Mouse (Mus musculus) retina, postnatal 7 days (tissue): ENCODE measurements around the gene Sipa1l1.

Source experiments
- DNase-seq: peaks from one replicate; pipeline ENCODE4 v3.0.0-alpha.2; 2012; ENCODE audit warnings: low read depth, low spot score

Gene Sipa1l1

GRCm38 (mm10) chr12:82334550-82334949 is 165.4 kb downstream of the Sipa1l1 start:
- DNase-seq = no peak

GRCm38 (mm10) chr12:82335095-82335494 is 166.0 kb downstream of the Sipa1l1 start:
- no peak for DNase-seq

- DNase-seq = no peak
Observed at GRCm38 (mm10) chr12:82338550-82338949, 169.4 kb downstream of the Sipa1l1 start.

- DNase-seq = no peak
Observed at GRCm38 (mm10) chr12:82339221-82339861, 170.2 kb downstream of the Sipa1l1 start.

GRCm38 (mm10) chr12:82340196-82340918 is 171.2 kb downstream of the Sipa1l1 start:
- no peak for DNase-seq

GRCm38 (mm10) chr12:82341181-82341580 is 172.1 kb downstream of the Sipa1l1 start:
- DNase-seq = no peak

- DNase-seq = no peak
Observed at GRCm38 (mm10) chr12:82341696-82342095, 172.6 kb downstream of the Sipa1l1 start.

- DNase-seq = no peak
Observed at GRCm38 (mm10) chr12:82350082-82350481, 181.0 kb downstream of the Sipa1l1 start.

GRCm38 (mm10) chr12:82350891-82351290 is 181.8 kb downstream of the Sipa1l1 start:
- no peak for DNase-seq

GRCm38 (mm10) chr12:82353660-82354059 is 184.5 kb downstream of the Sipa1l1 start:
- no peak for DNase-seq

GRCm38 (mm10) chr12:82355419-82356149 is 186.5 kb downstream of the Sipa1l1 start:
- no peak for DNase-seq

- DNase-seq = no peak
Observed at GRCm38 (mm10) chr12:82356476-82356875, 187.4 kb downstream of the Sipa1l1 start.

GRCm38 (mm10) chr12:82357431-82357830 is 188.3 kb downstream of the Sipa1l1 start:
- no peak for DNase-seq

GRCm38 (mm10) chr12:82362796-82363195 is 193.7 kb downstream of the Sipa1l1 start:
- DNase-seq = no peak

- DNase-seq = no peak
Observed at GRCm38 (mm10) chr12:82364186-82364585, 195.1 kb downstream of the Sipa1l1 start.

- DNase-seq = no peak
Observed at GRCm38 (mm10) chr12:82365276-82365875, 196.3 kb downstream of the Sipa1l1 start.

GRCm38 (mm10) chr12:82366754-82367153 is 197.6 kb downstream of the Sipa1l1 start:
- DNase-seq = no peak

GRCm38 (mm10) chr12:82367345-82367744 is 198.2 kb downstream of the Sipa1l1 start:
- DNase-seq = no peak

GRCm38 (mm10) chr12:82367986-82368385 is 198.9 kb downstream of the Sipa1l1 start:
- no peak for DNase-seq

GRCm38 (mm10) chr12:82369402-82370160 is 200.5 kb downstream of the Sipa1l1 start:
- DNase-seq = no peak

GRCm38 (mm10) chr12:82371266-82371665 is 202.1 kb downstream of the Sipa1l1 start:
- DNase-seq = no peak
